Mouse (Mus musculus) retina, embryonic 14.5 days (tissue): ENCODE measurements around the gene Wtap.
"Not testable (repeated sequence)": the region's sequence is repeated elsewhere in the genome, so short reads cannot be mapped to it uniquely, and the experiment has no call there.

ENCODE experiments used
- DNase-seq: peaks from one replicate; pipeline ENCODE4 v3.0.0-alpha.2; 2015; ENCODE audit warnings: low spot score

Wtap gene

GRCm38 (mm10) chr17:12963476-12963875, 30.5 kb downstream of the Wtap start:
- DNase-seq: no peak

- DNase-seq: peak; percentile 96
These were observed 33.6 kb downstream of the Wtap start, which contains the start of gene Acat2 for GRCm38 (mm10) chr17:12960331-12960873. Gene Acat2 (minus strand): TSS chr17:12960747.

- not testable (repeated sequence) for DNase-seq
These were observed 34.6 kb downstream of the Wtap start for GRCm38 (mm10) chr17:12959377-12959776.

GRCm38 (mm10) chr17:12956664-12957063, 37.3 kb downstream of the Wtap start:
- no peak for DNase-seq

GRCm38 (mm10) chr17:12949669-12950068, 44.3 kb downstream of the Wtap start:
- no peak for DNase-seq

- DNase-seq: no peak
These were observed 51.4 kb downstream of the Wtap start for GRCm38 (mm10) chr17:12942459-12943162.

- no peak for DNase-seq
These were observed 52.3 kb downstream of the Wtap start for GRCm38 (mm10) chr17:12941543-12942260.

GRCm38 (mm10) chr17:12940151-12940805, 53.7 kb downstream of the Wtap start, which contains the start of gene Acat3:
Gene Acat3 (minus strand): TSS chr17:12940600.
- DNase-seq: peak; percentile 23

GRCm38 (mm10) chr17:12939377-12940148, 54.4 kb downstream of the Wtap start:
- not testable (repeated sequence) for DNase-seq

- DNase-seq: no peak
These were observed 55.9 kb downstream of the Wtap start for GRCm38 (mm10) chr17:12938077-12938476.

- DNase-seq: no peak
These were observed 56.5 kb downstream of the Wtap start for GRCm38 (mm10) chr17:12937412-12937970.

GRCm38 (mm10) chr17:12935719-12936118, 58.2 kb downstream of the Wtap start:
- DNase-seq: no peak

- DNase-seq: not testable (repeated sequence)
These were observed 62.4 kb downstream of the Wtap start for GRCm38 (mm10) chr17:12931576-12931975.

GRCm38 (mm10) chr17:12925703-12926180, 68.2 kb downstream of the Wtap start:
- no peak for DNase-seq

GRCm38 (mm10) chr17:12925001-12925400, 69.0 kb downstream of the Wtap start:
- no peak for DNase-seq

GRCm38 (mm10) chr17:12921073-12921472, 72.9 kb downstream of the Wtap start:
- DNase-seq: no peak
